Mouse (Mus musculus) frontal cortex, adult 2 months (tissue): ENCODE measurements around the gene 4930579F01Rik. TPM values are rescaled to one million over a fixed set of nuclear protein-coding genes. Genes with fewer than 3 reads are reported as not detected.

Experiments used
- DNase-seq, 2 experiments: peaks; one replicate each; pipeline ENCODE4 v3.0.0; 2022; ENCODE audit warnings: low spot score in 1 of 2; ENCODE audit errors: extremely low spot score in 1 of 2
- polyA plus RNA-seq: library from polyadenylated mRNA; depleted of rRNA; stranded (reverse); fragments of >200 nt; gene quantifications from 2 replicates; pipeline ENCODE4 v1.2.3, GENCODE M21; 2012; rRNA removed

4930579F01Rik gene
- polyA plus RNA-seq, 1 experiment: not detected

DNA sequence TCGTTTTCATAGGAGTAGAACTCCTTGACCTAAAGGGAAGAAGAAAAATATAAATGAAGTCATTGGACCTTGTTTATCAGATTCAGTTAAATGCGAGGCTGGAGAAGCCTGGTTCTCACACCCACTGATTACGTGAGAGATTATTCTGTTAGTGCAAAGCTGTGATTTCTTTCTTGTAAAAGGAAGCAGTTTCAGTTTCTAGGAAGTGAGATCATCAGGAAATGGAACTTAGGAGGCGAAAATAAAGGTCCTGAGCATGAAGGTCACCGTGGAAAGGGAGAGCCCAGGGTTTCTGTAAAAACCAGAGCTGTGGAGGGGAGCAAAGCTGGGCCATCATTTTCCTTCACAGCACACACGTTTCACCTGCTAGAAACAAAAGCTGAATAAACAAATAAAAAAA, 75.2 kb downstream of the 4930579F01Rik start:
- DNase-seq: no peak

DNA sequence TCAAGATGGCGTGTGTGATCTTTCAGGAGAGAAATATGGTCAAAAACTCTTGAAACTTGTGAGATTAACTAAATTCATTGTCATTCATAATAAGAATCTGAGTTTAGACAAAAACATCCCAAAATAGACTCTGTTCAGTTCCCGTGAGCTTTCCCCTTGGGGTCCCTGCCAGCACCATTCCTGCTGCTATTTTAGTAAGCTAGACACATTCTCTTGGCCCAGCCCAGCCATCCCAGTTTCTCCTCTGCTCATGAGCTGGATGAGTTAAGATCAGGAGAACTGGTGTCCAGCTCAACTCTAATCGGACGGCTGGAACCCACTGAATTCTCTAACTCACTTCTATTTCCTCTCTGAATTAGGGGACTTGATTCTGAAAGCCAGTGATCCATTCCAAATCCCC, 76.8 kb downstream of the 4930579F01Rik start:
- no peak for DNase-seq

DNA sequence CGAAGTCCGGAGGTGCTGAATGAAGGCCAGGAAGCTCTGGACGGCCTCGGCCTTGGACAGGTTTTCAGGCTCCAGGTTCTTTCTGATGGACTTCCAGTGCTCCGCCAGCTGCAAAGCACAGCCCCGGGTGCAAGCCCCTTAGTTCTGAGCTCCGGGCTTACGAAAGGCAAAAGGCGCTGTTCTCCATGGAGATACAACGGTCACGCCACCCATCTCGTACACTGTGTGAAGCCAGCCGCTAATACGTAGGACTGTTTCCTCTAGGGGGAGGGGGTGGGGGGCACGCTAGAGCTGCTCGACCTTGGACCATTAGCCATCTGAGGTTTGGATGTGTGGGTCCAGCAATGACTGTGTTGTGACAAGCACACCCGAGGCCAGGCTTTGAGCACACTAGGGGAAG, 79.5 kb downstream of the 4930579F01Rik start:
- no peak for DNase-seq

Other genes with a start within 250 kb of the 4930579F01Rik start
- gene Dapp1, start 212.3 kb downstream of the 4930579F01Rik start, polyA plus RNA-seq: 5.4 and 6.4 TPM in 2 replicates
- 1.3 and 1.6 TPM in 2 replicates for gene 1110002E22Rik, start 128.8 kb downstream of the 4930579F01Rik start, polyA plus RNA-seq
- 0.25 and 0.66 TPM in 2 replicates for gene Gm5105, start 126.4 kb downstream of the 4930579F01Rik start, polyA plus RNA-seq
- gene Trmt10a, start 50.4 kb downstream of the 4930579F01Rik start, polyA plus RNA-seq: 9.0 TPM in 2 replicates
- gene Mttp, start 48.9 kb downstream of the 4930579F01Rik start, polyA plus RNA-seq: 8.0 and 9.1 TPM in 2 replicates
- gene Adh7, start 23.9 kb upstream of the 4930579F01Rik start, polyA plus RNA-seq: 0.02 TPM in 1 of 2 replicates, not detected in the other
- 1.6 and 1.8 TPM in 2 replicates for gene Adh1, start 67.2 kb upstream of the 4930579F01Rik start, polyA plus RNA-seq
- not detected in 2 replicates for gene Adh6a, start 119.5 kb upstream of the 4930579F01Rik start, polyA plus RNA-seq
- gene Adh6b, start 147.9 kb upstream of the 4930579F01Rik start, polyA plus RNA-seq: not detected in 2 replicates
- gene Adh4, start 221.6 kb upstream of the 4930579F01Rik start, polyA plus RNA-seq: not detected in 2 replicates
- gene Adh5, start 249.3 kb upstream of the 4930579F01Rik start, polyA plus RNA-seq: 66.6 and 69.9 TPM in 2 replicates